Mouse (Mus musculus): ENCODE measurements around the gene Lnx2. TPM values are rescaled to one million over a fixed set of nuclear protein-coding genes. Genes with fewer than 3 reads are reported as not detected.

The Lnx2 gene
- total RNA-seq, 2 experiments from 2014 or later: 5.5 to 6.6 TPM

- Histone ChIP-seq H3K4me3 (no peak overlapping the region), H3K27ac (no peak overlapping the region)
- no peak for DNase-seq (ENCODE audit: low spot score in 2 of 2)
- TF ChIP-seq CTCF (conservative IDR thresholded peaks at IDR 0.05): no peak
Measured at GRCm38 (mm10) chr5:146981376-146981775, 95.0 kb downstream of the Lnx2 start.

- H3K4me3 ChIP-seq: no peak overlapping the region
- no peak overlapping the region; the same call in 1 of the 2 replicates for H3K27ac ChIP-seq
- TF ChIP-seq CTCF (conservative IDR thresholded peaks at IDR 0.05): no peak
- DNase-seq (ENCODE audit: low spot score in 2 of 2): no peak
Measured at GRCm38 (mm10) chr5:146974781-146975123, 101.6 kb downstream of the Lnx2 start.

- no peak overlapping the region for H3K4me3 ChIP-seq
- DNase-seq (ENCODE audit: low spot score in 2 of 2): no peak
- no peak for TF ChIP-seq CTCF (conservative IDR thresholded peaks at IDR 0.05)
- no peak overlapping the region for H3K27ac ChIP-seq
Measured at GRCm38 (mm10) chr5:146973858-146974780, 102.3 kb downstream of the Lnx2 start.

GRCm38 (mm10) chr5:146973353-146973752 is 103.0 kb downstream of the Lnx2 start:
- no peak for TF ChIP-seq CTCF (conservative IDR thresholded peaks at IDR 0.05)
- DNase-seq (ENCODE audit: low spot score in 2 of 2): no peak
- Histone ChIP-seq H3K27ac (no peak overlapping the region), H3K4me3 (no peak overlapping the region)

GRCm38 (mm10) chr5:146971776-146972561 is 104.4 kb downstream of the Lnx2 start:
- Histone ChIP-seq H3K4me3 (no peak overlapping the region), H3K27ac (no peak overlapping the region)
- DNase-seq (ENCODE audit: low spot score in 2 of 2): no peak
- no peak for TF ChIP-seq CTCF (conservative IDR thresholded peaks at IDR 0.05)

- no peak overlapping the region for H3K27ac ChIP-seq
- no peak for DNase-seq (ENCODE audit: low spot score in 2 of 2)
- no peak overlapping the region for H3K4me3 ChIP-seq
- TF ChIP-seq CTCF (conservative IDR thresholded peaks at IDR 0.05): no peak
Measured at GRCm38 (mm10) chr5:146968695-146969393, 107.5 kb downstream of the Lnx2 start.

Other genes with a start within 250 kb of the Lnx2 start
- gene Rpl21, start 243.7 kb downstream of the Lnx2 start, total RNA-seq (2021): 100 to 1,000 TPM; 205 to 212 TPM
- gene Rasl11a, start 231.5 kb downstream of the Lnx2 start, total RNA-seq (2021): 10 to 100 TPM; 11.0 to 13.7 TPM
- 10 to 100 TPM; 23.3 to 24.7 TPM for gene Gtf3a, start 127.9 kb downstream of the Lnx2 start, total RNA-seq (2021)
- 10 to 100 TPM; 20.1 to 20.3 TPM for gene Mtif3, start 112.8 kb downstream of the Lnx2 start, total RNA-seq (2021)
- gene Polr1d, start 464 bp upstream of the Lnx2 start, total RNA-seq (2021): 10 to 100 TPM; 63.1 to 69.7 TPM
- gene Gsx1, start 112.1 kb upstream of the Lnx2 start, total RNA-seq (2021): under 1 TPM; 0.20 to 0.52 TPM
- gene Pdx1, start 193.4 kb upstream of the Lnx2 start, total RNA-seq (2021): not detected
- not detected for gene Cdx2, start 230.7 kb upstream of the Lnx2 start, total RNA-seq (2021)
- gene Urad, start 245.9 kb upstream of the Lnx2 start, total RNA-seq (2021): not detected